ENCODE assay signal across 9 mouse cellular contexts in the genomic region with DNA sequence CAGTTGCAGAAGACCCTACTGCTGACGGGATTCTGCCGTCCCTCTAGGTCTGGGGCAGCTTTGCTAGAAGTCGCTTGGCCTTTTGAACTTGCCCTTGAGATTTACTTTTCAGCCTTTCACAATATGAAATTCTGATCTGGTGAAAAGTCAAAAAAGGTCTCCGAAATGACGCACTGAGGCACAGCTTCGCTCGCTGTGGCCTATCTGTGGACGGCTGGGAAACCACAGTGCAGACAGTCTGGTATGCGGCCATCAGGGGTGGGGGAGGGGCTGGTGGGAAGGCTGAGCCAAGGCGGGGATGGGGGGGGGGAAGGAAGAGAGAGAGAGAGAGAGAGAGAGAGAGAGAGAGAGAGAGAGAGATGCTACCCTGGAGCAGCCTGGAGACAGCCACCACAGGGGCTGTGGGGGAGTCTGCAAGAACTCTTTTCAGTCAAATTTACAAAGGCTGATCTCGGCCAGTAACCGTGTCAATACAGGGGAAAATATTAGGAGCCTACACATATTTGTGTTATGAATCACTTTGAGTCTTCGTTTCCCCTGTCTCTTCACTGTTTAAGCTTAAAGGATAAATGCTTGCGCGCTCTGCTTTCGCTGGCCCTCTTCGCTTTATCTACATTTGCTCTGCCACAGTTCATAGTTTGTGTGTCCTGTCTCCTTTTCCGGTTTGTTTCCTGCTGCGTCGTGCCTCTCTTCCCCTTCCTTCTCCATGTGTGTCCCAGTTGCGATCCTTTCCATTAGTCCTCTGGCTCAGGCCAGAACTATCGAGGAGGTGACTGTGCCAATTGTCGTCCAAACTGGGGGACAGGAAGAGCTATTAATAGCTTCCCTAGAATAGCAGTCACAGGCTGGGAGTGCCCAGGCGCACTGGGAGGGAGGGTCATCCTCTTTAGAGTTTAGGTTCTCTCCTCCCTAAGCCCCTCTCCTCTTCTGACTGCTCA. TPM values are rescaled to one million over a fixed set of nuclear protein-coding genes. Genes with fewer than 3 reads are reported as not detected.
DNase-seq lines count a peak whose midpoint lies in the region; ATAC-seq and TF ChIP-seq lines count a peak whose summit lies in the region.
"Had no signal": no experiment of that assay in that cellular context is flagged by ENCODE, and none has a peak within 500 bp of the region (broad histone marks: within the 10 kb centered on the region; RNA-seq: fewer than 3 reads in every experiment).

No protein-coding gene starts in this region.

- H3K4me3 ChIP-seq in bone marrow macrophage, adult 2 months (ENCODE audit: insufficient read depth, low read length): no peak overlapping the region
- peak overlapping the region; percentile 5 for H3K4me3 ChIP-seq in heart, embryonic 12.5 days
- peak overlapping the region; percentile 8; the same call in 1 of the 2 replicates for H3K4me3 ChIP-seq in kidney, embryonic 16.5 days (ENCODE audit: low read length)

- peak; percentile 85 for ATAC-seq in heart, embryonic 12.5 days (ENCODE audit: insufficient number of reproducible peaks, low FRiP score)
- peak; percentile 81 for ATAC-seq in kidney, embryonic 16.5 days (ENCODE audit: low FRiP score, low TSS enrichment)

- peak overlapping the region; percentile 52 for H3K4me2 ChIP-seq in heart, embryonic 12.5 days
- H3K4me2 ChIP-seq in kidney, embryonic 16.5 days (replicated peaks; ENCODE audit: low read depth, low read length): peak overlapping the region; percentile 45

- H3K27ac ChIP-seq in bone marrow macrophage, adult 2 months (ENCODE audit: insufficient read depth, low read depth, low read length): peak overlapping the region; percentile 49
- H3K27ac ChIP-seq in heart, embryonic 12.5 days (ENCODE audit: poor library complexity, severe bottlenecking): peak overlapping the region; percentile 91
- H3K27ac ChIP-seq in kidney, embryonic 16.5 days (ENCODE audit: low read length): peak overlapping the region; percentile 91
- H3K27ac ChIP-seq: macrophage had no signal

- 0 out of 2 replicates have a peak, but pooled peaks cover 2% of the 10 kb centered on the region for H3K36me3 ChIP-seq in heart, embryonic 12.5 days
- H3K36me3 ChIP-seq in kidney, embryonic 16.5 days (ENCODE audit: insufficient read depth, low read length): no peaks in the 10 kb centered on the region

- no peaks in the 10 kb centered on the region for H3K9me3 ChIP-seq in heart, embryonic 12.5 days (replicated peaks)
- H3K9me3 ChIP-seq in kidney, embryonic 16.5 days (ENCODE audit: low read length): no peaks in the 10 kb centered on the region

- peak overlapping the region; percentile 50 for H3K9ac ChIP-seq in heart, embryonic 12.5 days
- H3K9ac ChIP-seq in kidney, embryonic 16.5 days (replicated peaks; ENCODE audit: low read length): peak overlapping the region; percentile 51; the same call in 1 of the 2 replicates

- DNase-seq in cerebellum, postnatal 25 days: peak; percentile 22 to 35
- no peak for DNase-seq in cerebellum, postnatal 4 days (ENCODE audit: low spot score in 2 of 2)
- DNase-seq in lung, postnatal 36 days: peak; percentile 78
- no peak for DNase-seq in c-Kit-positive CD71-positive TER-119-positive erythroid progenitor cells, embryonic 14.5 days (ENCODE audit: low spot score)
- DNase-seq in thymus, adult 18-20 months: no peak

- TF ChIP-seq POLR2A in bone marrow macrophage, adult 2 months (IDR thresholded peaks at IDR 0.05; ENCODE audit: borderline replicate concordance, low read depth, low read length): no peak

- TF ChIP-seq CTCF in bone marrow macrophage, adult 2 months (IDR thresholded peaks at IDR 0.05; ENCODE audit: low read depth, low read length): no peak

- H3K4me1 ChIP-seq in bone marrow macrophage, adult 2 months (ENCODE audit: control insufficient read depth, insufficient read depth, low read length): peaks cover 37% of the 10 kb centered on the region
- peaks cover 75% of the 10 kb centered on the region for H3K4me1 ChIP-seq in heart, embryonic 12.5 days (replicated peaks)
- H3K4me1 ChIP-seq in kidney, embryonic 16.5 days (ENCODE audit: insufficient read depth, low read length): peaks cover 32% of the 10 kb centered on the region; the same call in 1 of the 2 replicates

- 7% methylated on average over 24 of the region's 24 CpGs for WGBS in heart, embryonic 12.5 days
- 29% methylated on average over 24 of the region's 24 CpGs for WGBS in kidney, embryonic 16.5 days

- H3K27me3 ChIP-seq in heart, embryonic 12.5 days (replicated peaks): no peaks in the 10 kb centered on the region
- H3K27me3 ChIP-seq in kidney, embryonic 16.5 days (ENCODE audit: insufficient read depth, low read length): no peaks in the 10 kb centered on the region

RNA-seq across cellular contexts. Expression of a gene that starts 11.9 kb away (rescaled TPM):
- polyA plus RNA-seq in bone marrow macrophage, adult 2 months (2012; ENCODE audit: insufficient read depth, insufficient read length, missing spikeins): 7.9 and 8.6 TPM in 2 replicates
- 161 and 164 TPM in 2 replicates for polyA plus RNA-seq in heart, embryonic 12.5 days (2016; fragmentation: Nextera tagmentation; extraction: Ambion mirVana)
- 238 and 243 TPM in 2 replicates for polyA plus RNA-seq in kidney, embryonic 16.5 days (2015; fragmentation: Nextera tagmentation; extraction: Ambion mirVana)

Comparison
In these comparisons a context has a peak if more than half of its experiments do, and no peak if none do; other contexts are left out.
1. DNase-seq: peak in cerebellum, postnatal 25 days (2 of 2) and lung, postnatal 36 days (single experiment); none in cerebellum, postnatal 4 days (0 of 2), c-Kit-positive CD71-positive TER-119-positive erythroid progenitor cells, embryonic 14.5 days (single experiment) and thymus, adult 18-20 months (0 of 2).
2. RNA of a gene that starts 11.9 kb away (polyA plus RNA-seq): 238 to 243 TPM in kidney, embryonic 16.5 days and 161 to 164 TPM in heart, embryonic 12.5 days; 7.9 to 8.6 TPM in bone marrow macrophage, adult 2 months; every median in the first group is over 10 times any median in the second.
3. Peak in every context shown above with its lines, with median percentiles within 50 percentile points of each other: H3K27ac ChIP-seq.